Mouse (Mus musculus) c-Kit-negative CD71-positive TER-119-positive erythroid progenitor cells, embryonic 14.5 days (primary cell): ENCODE data around the gene Fam19a1.
"Not testable (repeated sequence)": the region's sequence is repeated elsewhere in the genome, so short reads cannot be mapped to it uniquely, and the experiment has no call there.

Experiments used
- DNase-seq: peaks from one replicate; pipeline ENCODE4 v3.0.0-alpha.2; 2013; ENCODE audit warnings: low read depth, low spot score

Gene Fam19a1

GRCm38 (mm10) chr6:96112854-96113253 lies at the start of gene Fam19a1:
TSS of gene Fam19a1 (plus strand) at chr6:96113154.
- no peak for DNase-seq

GRCm38 (mm10) chr6:96071080-96071479 lies 41.9 kb upstream of the Fam19a1 start:
- no peak for DNase-seq

- DNase-seq, result no peak
Observed at GRCm38 (mm10) chr6:96071567-96071966, 41.4 kb upstream of the Fam19a1 start.

GRCm38 (mm10) chr6:96089961-96090360 lies 23.0 kb upstream of the Fam19a1 start:
- DNase-seq, result no peak

GRCm38 (mm10) chr6:96093716-96094115 lies 19.2 kb upstream of the Fam19a1 start:
- DNase-seq, result no peak

- DNase-seq, result no peak
Observed at GRCm38 (mm10) chr6:96098225-96098624, 14.7 kb upstream of the Fam19a1 start.

- DNase-seq, result no peak
Observed at GRCm38 (mm10) chr6:96111656-96112055, 1.3 kb upstream of the Fam19a1 start.

GRCm38 (mm10) chr6:96114151-96114550 lies 1.2 kb downstream of the Fam19a1 start:
- no peak for DNase-seq

- no peak for DNase-seq
Observed at GRCm38 (mm10) chr6:96116148-96116533, 3.2 kb downstream of the Fam19a1 start.

- DNase-seq, result no peak
Observed at GRCm38 (mm10) chr6:96116534-96117272, 3.7 kb downstream of the Fam19a1 start.

- no peak for DNase-seq
Observed at GRCm38 (mm10) chr6:96143326-96143725, 30.4 kb downstream of the Fam19a1 start.

GRCm38 (mm10) chr6:96165403-96165802 lies 52.4 kb downstream of the Fam19a1 start:
- DNase-seq, result no peak

- no peak for DNase-seq
Observed at GRCm38 (mm10) chr6:96165818-96166379, 52.9 kb downstream of the Fam19a1 start, which contains the start of gene 1700123L14Rik. TSS of gene 1700123L14Rik (minus strand) at chr6:96166243.

- DNase-seq, result no peak
Observed at GRCm38 (mm10) chr6:96167031-96167430, 54.1 kb downstream of the Fam19a1 start.

- DNase-seq, result no peak
Observed at GRCm38 (mm10) chr6:96173681-96174080, 60.7 kb downstream of the Fam19a1 start.

GRCm38 (mm10) chr6:96178530-96178929 lies 65.6 kb downstream of the Fam19a1 start:
- DNase-seq, result no peak

- no peak for DNase-seq
Observed at GRCm38 (mm10) chr6:96183392-96183791, 70.4 kb downstream of the Fam19a1 start.

GRCm38 (mm10) chr6:96186517-96186916 lies 73.6 kb downstream of the Fam19a1 start:
- DNase-seq, result no peak

- DNase-seq, result not testable (repeated sequence)
Observed at GRCm38 (mm10) chr6:96198991-96199390, 86.0 kb downstream of the Fam19a1 start.

GRCm38 (mm10) chr6:96205395-96205794 lies 92.4 kb downstream of the Fam19a1 start:
- no peak for DNase-seq

GRCm38 (mm10) chr6:96234806-96235205 lies 121.9 kb downstream of the Fam19a1 start:
- no peak for DNase-seq

GRCm38 (mm10) chr6:96244320-96244719 lies 131.4 kb downstream of the Fam19a1 start:
- DNase-seq, result no peak

GRCm38 (mm10) chr6:96252001-96252400 lies 139.0 kb downstream of the Fam19a1 start:
- DNase-seq, result no peak
